In genomic region chr2:181392600-181393213, GRCm38 (mm10) we compare ENCODE assay signal across 7 mouse cellular contexts. TPM values are rescaled to one million over a fixed set of nuclear protein-coding genes. Genes with fewer than 3 reads are reported as not detected.
DNase-seq lines count a peak whose midpoint lies in the region; ATAC-seq and TF ChIP-seq lines count a peak whose summit lies in the region.

No protein-coding gene starts in this region.

- H3K9ac ChIP-seq in intestine, postnatal 0 days (ENCODE audit: low read depth, low read length), result no peak overlapping the region
- H3K9ac ChIP-seq in midbrain, embryonic 12.5 days (replicated peaks), result no peak overlapping the region

- no peaks in the 10 kb centered on the region for H3K27me3 ChIP-seq in intestine, postnatal 0 days (replicated peaks; ENCODE audit: control insufficient read depth, insufficient read depth, low read length)
- H3K27me3 ChIP-seq in midbrain, embryonic 12.5 days, result no peaks in the 10 kb centered on the region
- H3K27me3 ChIP-seq in small intestine, adult 2 months (ENCODE audit: control insufficient read depth, insufficient read depth, low read length), result no peaks in the 10 kb centered on the region

- H3K9me3 ChIP-seq in intestine, postnatal 0 days (ENCODE audit: control insufficient read depth), result no peaks in the 10 kb centered on the region
- H3K9me3 ChIP-seq in midbrain, embryonic 12.5 days, result no peaks in the 10 kb centered on the region

- 30% methylated on average over 4 of the region's 4 CpGs for WGBS in intestine, postnatal 0 days
- WGBS in midbrain, embryonic 12.5 days, result 29% methylated on average over 4 of the region's 4 CpGs
- 32% methylated on average over 4 of the region's 4 CpGs for WGBS in small intestine, adult 2 months

- peak; percentile 56; the same call in 1 of the 2 replicates for ATAC-seq in intestine, postnatal 0 days
- peak; percentile 65; the same call in 1 of the 2 replicates for ATAC-seq in midbrain, embryonic 12.5 days (ENCODE audit: low FRiP score, low read depth)

- no peak overlapping the region for H3K4me2 ChIP-seq in intestine, postnatal 0 days (replicated peaks; ENCODE audit: low read depth)
- no peak overlapping the region for H3K4me2 ChIP-seq in midbrain, embryonic 12.5 days (replicated peaks)

- H3K4me3 ChIP-seq in intestine, postnatal 0 days (ENCODE audit: low read depth, low read length), result no peak overlapping the region
- no peak overlapping the region for H3K4me3 ChIP-seq in midbrain, embryonic 12.5 days
- no peak overlapping the region for H3K4me3 ChIP-seq in small intestine, adult 2 months (ENCODE audit: low read depth, low read length)

- H3K4me1 ChIP-seq in intestine, postnatal 0 days (replicated peaks; ENCODE audit: control insufficient read depth, insufficient read depth, low read length), result no peaks in the 10 kb centered on the region
- no peaks in the 10 kb centered on the region for H3K4me1 ChIP-seq in midbrain, embryonic 12.5 days
- H3K4me1 ChIP-seq in small intestine, adult 2 months (ENCODE audit: control insufficient read depth, insufficient read depth, insufficient read length, low read length), result no peaks in the 10 kb centered on the region

- TF ChIP-seq CTCF in intestine, postnatal 0 days (IDR thresholded peaks at IDR 0.05; ENCODE audit: low read depth), result peak; percentile 91
- TF ChIP-seq CTCF in small intestine, adult 2 months (IDR thresholded peaks at IDR 0.05; ENCODE audit: extremely low read depth, insufficient read length, insufficient replicate concordance, low read depth, low read length), result peak; percentile 89; the same call in 1 of the 2 replicates

- no peak for TF ChIP-seq POLR2A in small intestine, adult 2 months (IDR thresholded peaks at IDR 0.05; ENCODE audit: low read depth, low read length)

- no peaks in the 10 kb centered on the region; the same call in 1 of the 2 replicates for H3K36me3 ChIP-seq in intestine, postnatal 0 days (ENCODE audit: control insufficient read depth, insufficient read depth)
- peaks cover 39% of the 10 kb centered on the region for H3K36me3 ChIP-seq in midbrain, embryonic 12.5 days
- H3K36me3 ChIP-seq in small intestine, adult 2 months (ENCODE audit: control insufficient read depth, insufficient read depth, low read length), result no peaks in the 10 kb centered on the region

- intact Hi-C loops in left cerebral cortex, postnatal 36 days (cut with DNase I), result loop anchor here (1.0 to 10.0 kb wide), 3 partner anchors 104 to 282 kb away; partner anchors contain the start of genes Sox18 and Uckl1

- peak; percentile 88 for DNase-seq in adrenal gland, adult 2 months
- peak; percentile 95 for DNase-seq in embryo, embryonic 10.5 days (ENCODE audit: low spot score)
- DNase-seq in gastrocnemius, postnatal 25 days, result peak; percentile 69
- peak; percentile 76 to 83 for DNase-seq in left cerebral cortex, postnatal 36 days (ENCODE audit: low spot score in 2 of 2)

- no peak overlapping the region for H3K27ac ChIP-seq in intestine, postnatal 0 days (ENCODE audit: low read depth, low read length)
- H3K27ac ChIP-seq in midbrain, embryonic 12.5 days (replicated peaks), result no peak overlapping the region
- no peak overlapping the region for H3K27ac ChIP-seq in small intestine, adult 2 months (ENCODE audit: insufficient read depth, low read depth, low read length)

RNA-seq across cellular contexts. Expression of gene Lime1, which starts 12.8 kb away (rescaled TPM):
- 10 to 100 TPM; 13.6 to 20.5 TPM for total RNA-seq in adrenal gland, adult 2 months (2021)
- 167 and 174 TPM in 2 replicates for polyA plus RNA-seq in adrenal gland, adult 2 months (2012; rRNA removed)
- 1 to 10 TPM; 4.2 to 5.5 TPM for total RNA-seq in gastrocnemius, postnatal 25 days (2021)
- polyA plus RNA-seq in intestine, postnatal 0 days (2015; fragmentation: Nextera tagmentation; extraction: Ambion mirVana), result 6.7 and 8.6 TPM in 2 replicates
- 10 to 100 TPM; 30.5 to 48.6 TPM for total RNA-seq in left cerebral cortex, postnatal 36 days (2021)
- polyA plus RNA-seq in midbrain, embryonic 12.5 days (2016; fragmentation: Nextera tagmentation; extraction: Ambion mirVana), result 36.2 and 40.3 TPM in 2 replicates
- 53.5 and 89.8 TPM in 2 replicates for polyA plus RNA-seq in small intestine, adult 2 months (2012; rRNA removed)

RNA-seq across cellular contexts. Expression of gene Arfrp1, which starts 27.5 kb away (rescaled TPM):
- 10 to 100 TPM; 44.0 to 46.2 TPM for total RNA-seq in adrenal gland, adult 2 months (2021)
- polyA plus RNA-seq in adrenal gland, adult 2 months (2012; rRNA removed), result 14.8 and 19.5 TPM in 2 replicates
- total RNA-seq in gastrocnemius, postnatal 25 days (2021), result 10 to 100 TPM; 25.0 to 29.3 TPM
- polyA plus RNA-seq in intestine, postnatal 0 days (2015; fragmentation: Nextera tagmentation; extraction: Ambion mirVana), result 32.1 TPM in 2 replicates
- 10 to 100 TPM; 38.5 to 45.4 TPM for total RNA-seq in left cerebral cortex, postnatal 36 days (2021)
- 84.0 and 84.2 TPM in 2 replicates for polyA plus RNA-seq in midbrain, embryonic 12.5 days (2016; fragmentation: Nextera tagmentation; extraction: Ambion mirVana)
- polyA plus RNA-seq in small intestine, adult 2 months (2012; rRNA removed), result 15.8 and 23.5 TPM in 2 replicates

RNA-seq across cellular contexts. Expression of gene Zgpat, which starts 28.0 kb away (rescaled TPM):
- total RNA-seq in adrenal gland, adult 2 months (2021), result 10 to 100 TPM; 36.6 to 51.0 TPM
- 33.8 and 34.5 TPM in 2 replicates for polyA plus RNA-seq in adrenal gland, adult 2 months (2012; rRNA removed)
- total RNA-seq in gastrocnemius, postnatal 25 days (2021), result 10 to 100 TPM; 12.8 to 13.1 TPM
- polyA plus RNA-seq in intestine, postnatal 0 days (2015; fragmentation: Nextera tagmentation; extraction: Ambion mirVana), result 23.8 and 25.7 TPM in 2 replicates
- total RNA-seq in left cerebral cortex, postnatal 36 days (2021), result 10 to 100 TPM; 50.3 to 84.9 TPM
- polyA plus RNA-seq in midbrain, embryonic 12.5 days (2016; fragmentation: Nextera tagmentation; extraction: Ambion mirVana), result 69.4 and 75.0 TPM in 2 replicates
- 15.7 and 20.7 TPM in 2 replicates for polyA plus RNA-seq in small intestine, adult 2 months (2012; rRNA removed)
